Mouse (Mus musculus): ENCODE results near the gene Arhgef3. TPM values are rescaled to one million over a fixed set of nuclear protein-coding genes. Genes with fewer than 3 reads are reported as not detected.

The Arhgef3 gene
- polyA plus RNA-seq, 1 experiment from 2014 or later = 8.6 TPM

DNA sequence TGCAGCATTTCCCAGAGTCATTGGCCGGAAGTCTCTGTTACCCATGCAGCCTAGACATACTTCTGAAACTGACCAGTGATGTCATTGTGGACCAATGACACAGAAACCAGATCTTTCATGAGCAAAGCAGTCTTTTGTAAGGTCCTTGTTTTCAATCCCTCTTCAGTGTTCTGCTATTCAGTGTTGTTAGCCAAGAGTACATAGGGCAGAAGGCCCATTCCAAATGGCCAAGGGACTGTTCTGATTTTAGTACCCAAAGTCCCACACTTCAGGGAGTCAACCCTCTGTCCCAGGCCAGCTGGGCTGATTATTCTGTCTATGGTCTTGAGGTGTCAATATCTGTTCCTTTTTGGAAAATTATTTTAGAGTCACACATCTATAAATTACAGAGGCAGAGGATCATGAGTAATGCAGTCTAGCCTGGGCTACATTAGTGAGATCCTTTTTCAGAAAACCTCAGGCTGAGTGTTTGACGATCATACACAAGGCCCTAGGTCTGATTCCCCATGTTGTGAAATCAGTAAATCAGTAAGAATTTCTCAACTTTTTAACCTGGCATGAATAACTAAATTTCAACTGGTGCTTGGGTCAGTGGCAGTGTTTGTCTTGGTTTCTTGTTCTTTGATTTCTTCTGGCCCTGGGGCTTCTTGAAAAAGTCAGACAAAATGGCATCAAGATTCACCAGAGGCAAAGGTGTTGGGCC lies 97.2 kb downstream of the Arhgef3 start:
- Histone ChIP-seq H3K4me3 (no peak overlapping the region), H3K27ac (no peak overlapping the region), H3K27me3 (ENCODE audit: insufficient read depth, poor library complexity, severe bottlenecking) (no peaks in the 10 kb centered on the region), H3K4me1 (no peaks in the 10 kb centered on the region), H3K9me3 (no peaks in the 10 kb centered on the region), H3K36me3 (no peaks in the 10 kb centered on the region)
- no peak for DNase-seq (ENCODE audit: low spot score)
- WGBS = 84% methylated on average over 2 of the region's 2 CpGs

GRCm38 (mm10) chr14:27214232-27214631 lies 99.5 kb downstream of the Arhgef3 start:
- no peak overlapping the region for H3K4me3 ChIP-seq
- no peaks in the 10 kb centered on the region for H3K27me3 ChIP-seq (ENCODE audit: insufficient read depth, poor library complexity, severe bottlenecking)
- H3K36me3 ChIP-seq = no peaks in the 10 kb centered on the region
- DNase-seq (ENCODE audit: low spot score) = no peak
- no peaks in the 10 kb centered on the region for H3K9me3 ChIP-seq
- 69% methylated on average over 2 of the region's 2 CpGs for WGBS
- H3K4me1 ChIP-seq = no peaks in the 10 kb centered on the region
- no peak overlapping the region for H3K27ac ChIP-seq

GRCm38 (mm10) chr14:27219668-27220067 lies 105.0 kb downstream of the Arhgef3 start:
- Histone ChIP-seq H3K27ac (no peak overlapping the region), H3K4me3 (no peak overlapping the region), H3K9me3 (no peaks in the 10 kb centered on the region), H3K4me1 (no peaks in the 10 kb centered on the region), H3K27me3 (ENCODE audit: insufficient read depth, poor library complexity, severe bottlenecking) (no peaks in the 10 kb centered on the region), H3K36me3 (no peaks in the 10 kb centered on the region)
- WGBS = 91% methylated on average over 7 of the region's 7 CpGs
- no peak for DNase-seq (ENCODE audit: low spot score)

- Histone ChIP-seq H3K4me3 (no peak overlapping the region), H3K4me1 (no peaks in the 10 kb centered on the region), H3K9me3 (no peaks in the 10 kb centered on the region), H3K36me3 (no peaks in the 10 kb centered on the region), H3K27me3 (ENCODE audit: insufficient read depth, poor library complexity, severe bottlenecking) (no peaks in the 10 kb centered on the region), H3K27ac (no peak overlapping the region)
- DNase-seq (ENCODE audit: low spot score) = no peak
- 80% methylated on average over 12 of the region's 12 CpGs for WGBS
Measured at GRCm38 (mm10) chr14:27220297-27220696, 105.6 kb downstream of the Arhgef3 start.

GRCm38 (mm10) chr14:27224636-27225035 lies 109.9 kb downstream of the Arhgef3 start:
- no peaks in the 10 kb centered on the region for H3K27me3 ChIP-seq (ENCODE audit: insufficient read depth, poor library complexity, severe bottlenecking)
- peaks cover 16% of the 10 kb centered on the region for H3K4me1 ChIP-seq
- DNase-seq (ENCODE audit: low spot score) = no peak
- no peaks in the 10 kb centered on the region for H3K9me3 ChIP-seq
- H3K27ac ChIP-seq = no peak overlapping the region
- WGBS = 88% methylated on average over 7 of the region's 7 CpGs
- no peak overlapping the region for H3K4me3 ChIP-seq
- no peaks in the 10 kb centered on the region for H3K36me3 ChIP-seq

DNA sequence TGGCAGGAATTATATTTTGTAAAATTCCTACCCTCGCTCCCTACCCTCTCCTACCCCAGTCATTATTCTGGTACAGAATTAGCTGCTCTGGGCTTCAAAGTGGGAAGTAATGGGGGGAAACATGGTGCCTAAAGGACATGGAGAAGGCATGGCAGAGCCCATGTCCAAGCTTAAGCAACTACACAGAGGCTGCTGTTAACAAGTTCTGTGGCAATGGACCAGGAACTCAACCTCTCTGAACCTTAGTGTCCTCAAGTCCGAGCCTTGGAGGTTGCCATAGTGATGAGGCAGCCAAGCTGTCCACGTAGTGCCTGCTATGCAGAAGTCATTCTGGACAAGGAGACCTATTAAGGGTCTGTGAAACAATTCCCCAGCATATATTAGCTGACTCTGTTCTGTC lies 111.6 kb downstream of the Arhgef3 start:
- no peaks in the 10 kb centered on the region for H3K9me3 ChIP-seq
- 84% methylated on average over 3 of the region's 3 CpGs for WGBS
- no peak overlapping the region for H3K27ac ChIP-seq
- H3K4me3 ChIP-seq = no peak overlapping the region
- H3K27me3 ChIP-seq (ENCODE audit: insufficient read depth, poor library complexity, severe bottlenecking) = no peaks in the 10 kb centered on the region
- H3K36me3 ChIP-seq = no peaks in the 10 kb centered on the region
- H3K4me1 ChIP-seq = peaks cover 31% of the 10 kb centered on the region
- DNase-seq (ENCODE audit: low spot score) = no peak

DNA sequence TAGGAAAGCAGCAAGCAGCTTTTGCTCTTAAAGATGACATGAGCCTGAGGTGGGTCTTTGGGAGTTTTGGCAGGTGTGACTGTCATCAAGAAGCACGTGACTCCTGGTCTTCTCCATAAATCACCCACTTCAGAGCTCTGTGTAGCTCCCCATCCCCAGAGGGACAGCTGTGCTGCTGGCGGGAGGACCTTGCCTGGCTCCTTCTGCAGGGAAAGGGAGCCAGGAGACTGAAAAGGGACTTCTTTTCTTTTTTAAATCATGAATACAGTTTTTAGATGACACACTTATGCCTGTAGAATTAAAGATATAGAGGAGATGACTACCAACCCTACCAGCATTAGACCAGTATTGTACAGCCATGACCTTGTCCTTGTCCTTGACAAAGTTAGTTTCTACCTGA lies 113.6 kb downstream of the Arhgef3 start:
- peaks cover 45% of the 10 kb centered on the region for H3K4me1 ChIP-seq
- H3K27ac ChIP-seq = peak overlapping the region; percentile 48; the same call in 1 of the 2 replicates
- no peaks in the 10 kb centered on the region for H3K27me3 ChIP-seq (ENCODE audit: insufficient read depth, poor library complexity, severe bottlenecking)
- no peak overlapping the region for H3K4me3 ChIP-seq
- no peaks in the 10 kb centered on the region for H3K36me3 ChIP-seq
- WGBS = 54% methylated on average over 2 of the region's 2 CpGs
- DNase-seq (ENCODE audit: low spot score) = no peak
- no peaks in the 10 kb centered on the region for H3K9me3 ChIP-seq

GRCm38 (mm10) chr14:27228941-27229371 lies 114.3 kb downstream of the Arhgef3 start:
- Histone ChIP-seq H3K4me3 (no peak overlapping the region), H3K4me1 (peaks cover 45% of the 10 kb centered on the region), H3K36me3 (no peaks in the 10 kb centered on the region), H3K27me3 (ENCODE audit: insufficient read depth, poor library complexity, severe bottlenecking) (no peaks in the 10 kb centered on the region), H3K27ac (peak overlapping the region; percentile 87), H3K9me3 (no peaks in the 10 kb centered on the region)
- DNase-seq (ENCODE audit: low spot score) = no peak
- WGBS = 60% methylated on average over 5 of the region's 5 CpGs

DNA sequence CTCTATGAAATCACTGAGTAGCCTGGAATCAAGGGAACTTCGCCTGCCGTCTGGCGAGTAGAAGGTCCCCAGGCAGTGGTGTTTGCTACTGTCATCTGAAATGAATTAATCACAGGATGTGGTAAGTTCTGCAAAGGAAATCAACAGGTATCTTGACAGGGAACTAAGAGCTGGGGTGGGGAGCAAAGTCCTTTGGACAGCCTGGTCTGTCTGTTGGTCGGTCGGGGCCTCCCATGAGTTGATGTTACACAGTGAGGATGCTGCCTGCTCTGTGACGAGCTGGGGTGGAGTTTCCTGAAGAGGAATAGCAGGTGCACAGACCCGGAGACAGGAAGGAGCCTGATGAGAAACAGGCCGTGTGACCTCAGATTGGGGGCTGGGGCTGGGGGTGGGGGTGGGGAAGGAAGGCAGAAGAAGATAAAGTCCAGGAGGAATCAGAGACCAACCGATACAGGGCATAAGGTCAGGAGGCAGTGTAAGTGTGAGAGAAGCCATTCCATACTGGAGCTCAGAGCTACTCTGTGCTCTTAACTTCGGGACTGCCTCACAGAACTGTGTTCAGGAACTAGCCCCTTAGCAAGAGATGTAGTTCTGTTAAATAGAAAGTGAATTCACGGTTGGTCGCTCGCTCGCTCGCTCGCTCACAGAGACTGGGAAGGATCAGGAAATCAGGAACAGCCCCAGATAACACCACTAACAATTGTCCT lies 114.9 kb downstream of the Arhgef3 start:
- DNase-seq (ENCODE audit: low spot score) = peak; percentile 79
- WGBS = 21% methylated on average over 16 of the region's 16 CpGs
- Histone ChIP-seq H3K4me3 (no peak overlapping the region), H3K27me3 (ENCODE audit: insufficient read depth, poor library complexity, severe bottlenecking) (no peaks in the 10 kb centered on the region), H3K9me3 (no peaks in the 10 kb centered on the region), H3K36me3 (no peaks in the 10 kb centered on the region), H3K4me1 (peaks cover 50% of the 10 kb centered on the region), H3K27ac (peak overlapping the region; percentile 87)

GRCm38 (mm10) chr14:27230262-27231022 lies 115.7 kb downstream of the Arhgef3 start:
- Histone ChIP-seq H3K4me1 (peaks cover 52% of the 10 kb centered on the region), H3K27me3 (ENCODE audit: insufficient read depth, poor library complexity, severe bottlenecking) (no peaks in the 10 kb centered on the region), H3K4me3 (peak overlapping the region; percentile 31), H3K9me3 (no peaks in the 10 kb centered on the region), H3K27ac (peak overlapping the region; percentile 87), H3K36me3 (no peaks in the 10 kb centered on the region)
- 18% methylated on average over 18 of the region's 18 CpGs for WGBS
- peak; percentile 79 for DNase-seq (ENCODE audit: low spot score)

- WGBS = 76% methylated on average over 8 of the region's 8 CpGs
- no peaks in the 10 kb centered on the region for H3K27me3 ChIP-seq (ENCODE audit: insufficient read depth, poor library complexity, severe bottlenecking)
- H3K4me1 ChIP-seq = peaks cover 61% of the 10 kb centered on the region
- no peaks in the 10 kb centered on the region for H3K36me3 ChIP-seq
- no peaks in the 10 kb centered on the region for H3K9me3 ChIP-seq
- H3K27ac ChIP-seq = peak overlapping the region; percentile 87; the same call in 1 of the 2 replicates
- no peak overlapping the region for H3K4me3 ChIP-seq
- no peak for DNase-seq (ENCODE audit: low spot score)
Measured at GRCm38 (mm10) chr14:27231506-27231905, 116.8 kb downstream of the Arhgef3 start.

GRCm38 (mm10) chr14:27231974-27232780 lies 117.5 kb downstream of the Arhgef3 start:
- no peaks in the 10 kb centered on the region for H3K36me3 ChIP-seq
- WGBS = 73% methylated on average over 25 of the region's 25 CpGs
- H3K4me1 ChIP-seq = peaks cover 68% of the 10 kb centered on the region
- no peaks in the 10 kb centered on the region for H3K9me3 ChIP-seq
- H3K4me3 ChIP-seq = no peak overlapping the region
- no peaks in the 10 kb centered on the region for H3K27me3 ChIP-seq (ENCODE audit: insufficient read depth, poor library complexity, severe bottlenecking)
- H3K27ac ChIP-seq = 0 out of 2 replicates have a peak overlapping the region, but pooled peaks have one; percentile 16
- DNase-seq (ENCODE audit: low spot score) = no peak

Measured in heart, embryonic 10.5 days (tissue).